Mouse (Mus musculus) kidney, postnatal 14 days (tissue): ENCODE data around the gene Trim8.

Experiments used
- DNase-seq: peaks from one replicate; pipeline ENCODE4 v3.0.0; 2022; ENCODE audit warnings: mixed read lengths

Gene Trim8

GRCm38 (mm10) chr19:46480624-46481345 lies 20.7 kb upstream of the Trim8 start:
- no peak for DNase-seq

- no peak for DNase-seq
These were observed 20.1 kb upstream of the Trim8 start for GRCm38 (mm10) chr19:46481352-46481751.

DNA sequence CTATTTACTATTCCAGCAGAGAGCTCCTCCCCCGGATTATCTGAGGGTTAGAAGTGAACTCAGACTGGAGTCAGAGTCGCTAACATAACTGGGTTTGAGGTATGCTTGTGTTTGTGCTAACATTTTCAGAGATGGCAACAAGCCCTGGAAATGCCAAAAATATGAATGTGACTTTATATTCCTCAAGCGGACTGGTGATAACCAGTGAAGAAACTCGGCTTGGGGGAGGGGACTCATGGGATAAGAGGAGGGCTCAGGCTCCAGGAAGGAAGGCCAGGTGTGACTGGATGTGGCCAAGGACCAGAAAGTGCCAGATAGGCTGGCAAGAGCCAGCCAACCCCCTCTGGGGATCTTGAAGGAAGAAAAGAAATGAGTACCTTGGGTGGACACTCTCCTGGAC lies 19.7 kb upstream of the Trim8 start:
- no peak for DNase-seq

- DNase-seq: no peak
These were observed 18.5 kb upstream of the Trim8 start for GRCm38 (mm10) chr19:46482896-46483516.

DNA sequence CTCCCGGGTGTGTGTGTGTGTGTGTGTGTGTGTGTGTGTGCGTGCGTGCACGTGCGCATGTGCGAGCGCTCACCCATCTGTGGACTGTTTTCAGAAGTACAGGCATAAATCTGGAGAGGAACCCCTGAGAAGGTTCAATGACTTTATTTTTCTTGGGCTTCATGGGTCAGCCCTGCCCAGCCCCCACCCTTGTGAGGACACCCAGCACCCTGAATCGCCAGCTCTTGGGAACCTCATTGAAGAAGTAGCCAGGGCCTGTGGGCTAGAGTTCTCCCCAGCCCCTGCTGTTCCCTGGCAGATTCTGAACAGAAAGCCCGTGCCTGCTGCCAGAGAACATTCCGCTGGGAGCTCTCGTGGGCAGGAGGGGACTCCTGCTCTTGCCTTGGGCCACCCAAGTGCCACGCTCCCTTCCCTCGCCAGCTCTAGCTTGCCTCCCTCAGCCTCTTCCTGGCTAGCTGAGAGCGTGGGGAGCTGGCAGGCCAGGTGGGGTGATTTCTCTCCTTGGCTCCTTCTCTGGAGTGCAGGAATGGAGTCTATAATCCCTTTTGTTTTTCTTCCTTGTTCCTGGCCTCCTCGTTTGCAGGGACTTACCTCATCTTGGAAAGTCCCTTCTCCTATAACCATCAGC lies 17.7 kb upstream of the Trim8 start:
- peak; percentile 69 for DNase-seq

DNA sequence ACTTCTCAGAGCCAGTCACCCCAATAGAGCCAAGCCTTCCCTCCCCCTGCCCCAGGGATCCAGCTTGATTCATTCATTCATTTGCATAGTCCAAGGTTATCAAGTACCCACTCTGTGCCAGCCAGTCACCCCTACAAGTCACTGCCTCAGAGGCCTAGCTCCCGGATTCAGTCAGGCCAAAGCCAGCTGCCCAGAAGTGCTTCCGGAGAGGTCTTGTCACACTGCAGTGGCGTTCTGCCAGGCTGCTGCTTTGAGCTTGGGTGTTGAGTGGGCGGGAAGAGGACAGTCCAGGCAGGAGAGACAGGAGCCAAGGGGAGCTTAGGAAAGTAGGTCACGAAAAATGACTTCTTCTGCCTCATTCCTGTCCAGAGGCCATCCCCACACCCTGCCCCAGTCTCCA lies 17.0 kb upstream of the Trim8 start:
- DNase-seq: peak; percentile 89

DNA sequence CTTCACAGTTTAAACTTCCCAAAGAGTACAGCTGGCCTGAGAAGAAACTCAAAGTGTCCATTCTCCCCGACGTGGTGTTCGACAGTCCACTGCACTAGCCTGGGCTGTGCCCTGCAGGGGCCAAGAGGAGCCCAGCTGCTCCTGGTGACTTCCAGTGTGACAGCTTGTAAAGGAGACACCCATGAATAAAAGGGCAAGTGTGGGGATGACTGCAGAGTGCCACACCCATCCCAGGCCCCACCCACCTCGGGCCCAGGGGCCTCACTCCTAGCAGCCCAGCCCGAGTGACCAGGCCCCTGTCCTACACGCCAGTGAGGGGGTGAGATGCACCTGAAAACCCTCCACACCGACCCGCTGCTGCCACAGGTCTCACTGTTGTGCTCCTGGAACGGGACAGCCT lies 15.7 kb upstream of the Trim8 start:
- no peak for DNase-seq

- DNase-seq: no peak
These were observed 14.8 kb upstream of the Trim8 start for GRCm38 (mm10) chr19:46486709-46487108.

GRCm38 (mm10) chr19:46489448-46489847 lies 12.1 kb upstream of the Trim8 start:
- DNase-seq: no peak

GRCm38 (mm10) chr19:46490634-46491033 lies 10.9 kb upstream of the Trim8 start:
- DNase-seq: no peak

DNA sequence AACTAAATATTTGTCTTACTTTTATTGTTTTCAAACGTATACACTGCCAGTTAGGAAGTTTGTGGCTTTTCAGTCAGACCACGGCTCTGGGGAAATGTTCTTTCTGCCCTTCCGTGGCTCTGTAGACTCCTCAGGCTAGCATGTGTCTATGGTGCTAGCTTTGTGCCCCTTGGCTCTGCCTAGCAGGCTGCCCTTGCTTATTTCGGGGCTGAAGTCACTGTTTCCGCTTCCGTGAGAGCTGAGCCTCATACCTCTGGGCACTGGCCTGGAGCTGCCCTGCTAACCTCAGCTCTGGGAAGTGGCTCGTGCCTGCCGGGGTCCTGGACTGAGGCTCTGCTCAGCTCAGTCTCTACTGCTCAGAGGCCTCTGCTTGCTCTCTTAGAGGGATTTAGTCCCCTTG lies 6.4 kb upstream of the Trim8 start:
- no peak for DNase-seq

- no peak for DNase-seq
These were observed 4.3 kb upstream of the Trim8 start for GRCm38 (mm10) chr19:46497230-46497629.

GRCm38 (mm10) chr19:46499539-46499835 lies 2.0 kb upstream of the Trim8 start:
- DNase-seq: no peak

- peak; percentile 99 for DNase-seq
These were observed 1.5 kb upstream of the Trim8 start for GRCm38 (mm10) chr19:46499836-46500580.

- DNase-seq: no peak
These were observed 741 bp upstream of the Trim8 start for GRCm38 (mm10) chr19:46500581-46501341.

GRCm38 (mm10) chr19:46502069-46502455 lies 560 bp downstream of the Trim8 start:
- DNase-seq: peak; percentile 86

DNA sequence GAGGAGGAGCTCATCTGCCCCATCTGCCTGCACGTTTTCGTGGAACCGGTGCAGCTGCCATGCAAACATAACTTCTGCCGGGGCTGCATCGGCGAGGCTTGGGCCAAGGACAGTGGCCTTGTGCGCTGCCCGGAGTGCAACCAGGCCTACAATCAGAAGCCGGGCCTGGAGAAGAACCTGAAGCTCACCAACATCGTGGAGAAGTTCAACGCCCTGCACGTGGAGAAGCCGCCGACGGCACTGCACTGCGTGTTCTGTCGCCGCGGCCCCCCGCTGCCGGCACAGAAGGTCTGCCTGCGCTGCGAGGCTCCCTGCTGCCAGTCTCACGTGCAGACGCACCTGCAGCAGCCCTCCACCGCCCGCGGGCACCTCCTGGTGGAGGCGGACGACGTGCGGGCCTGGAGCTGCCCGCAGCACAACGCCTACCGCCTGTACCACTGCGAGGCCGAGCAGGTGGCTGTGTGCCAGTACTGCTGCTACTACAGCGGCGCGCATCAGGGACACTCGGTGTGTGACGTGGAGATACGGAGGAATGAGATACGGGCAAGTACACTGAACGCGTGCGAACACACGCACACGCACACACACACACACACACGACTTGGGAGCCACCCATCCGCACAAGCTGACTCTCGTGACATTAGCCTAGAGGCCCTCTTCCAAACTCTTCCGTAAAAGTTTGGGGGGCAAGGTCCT lies 1.1 kb downstream of the Trim8 start:
- DNase-seq: peak; percentile 89

DNA sequence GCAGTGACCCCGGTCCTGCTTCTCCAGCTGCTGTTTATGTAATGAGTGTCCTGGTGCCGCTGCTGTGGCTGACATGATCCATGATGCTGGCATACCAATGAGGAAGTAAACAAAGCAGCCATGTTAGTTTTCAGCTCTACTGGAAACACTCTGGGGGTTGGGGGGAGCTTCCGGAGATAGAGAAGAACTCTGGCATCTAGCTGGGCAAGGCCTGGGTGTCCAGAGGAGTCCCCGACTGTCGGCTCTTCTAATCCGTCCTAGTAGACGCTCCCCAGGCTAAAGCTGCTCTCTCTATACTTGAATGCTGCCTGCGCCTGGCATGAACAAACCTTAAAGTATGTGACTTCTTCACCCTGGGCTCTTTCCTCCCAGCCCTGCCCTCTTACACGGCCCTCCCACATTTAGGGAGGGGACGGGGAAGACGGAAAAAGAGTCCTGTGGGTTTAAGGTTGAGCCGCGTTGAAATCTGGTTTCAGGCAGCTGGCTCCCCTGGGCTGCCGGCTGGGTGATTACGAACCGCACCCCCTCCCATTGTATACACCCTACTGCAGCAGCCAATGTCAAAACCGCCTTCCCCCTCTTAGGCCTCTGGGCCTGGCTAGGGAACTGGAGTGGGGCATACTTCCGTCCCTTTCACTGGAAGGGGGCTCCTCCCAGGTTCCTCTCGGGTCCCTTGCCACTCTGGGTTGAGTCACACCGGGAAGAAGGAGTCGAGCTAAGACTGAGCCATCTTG lies 2.0 kb downstream of the Trim8 start:
- DNase-seq: peak; percentile 90

GRCm38 (mm10) chr19:46504085-46504552 lies 2.6 kb downstream of the Trim8 start:
- DNase-seq: peak; percentile 78

DNA sequence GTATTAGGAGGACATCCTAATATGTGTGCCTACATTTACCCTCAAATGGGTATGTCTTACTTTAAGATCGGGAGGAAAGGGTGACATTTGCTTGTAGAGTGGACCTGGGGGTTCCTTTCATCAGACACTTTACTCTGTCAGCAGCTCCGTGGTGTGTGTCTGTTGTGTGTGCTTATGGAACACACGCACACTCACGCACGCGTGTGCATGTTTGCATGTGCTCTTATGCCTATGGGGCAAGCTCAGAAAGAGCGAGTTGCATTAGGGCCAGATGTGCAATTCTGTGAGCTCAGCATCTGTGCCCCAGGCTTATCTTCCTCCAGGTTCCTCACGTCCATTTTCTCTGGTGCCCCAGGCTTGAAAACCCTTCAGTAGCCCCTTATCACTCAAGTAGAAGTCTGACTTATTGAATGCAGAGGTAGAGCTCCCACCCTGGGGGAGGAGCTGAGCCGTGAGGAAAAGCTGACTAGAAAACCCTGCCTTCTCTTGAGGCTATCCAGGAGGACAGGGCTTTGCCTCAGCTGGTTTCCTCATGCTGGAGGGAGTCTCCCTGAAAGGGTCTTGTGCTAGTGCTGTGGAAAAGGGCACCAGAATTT lies 3.4 kb downstream of the Trim8 start:
- no peak for DNase-seq
